Mouse (Mus musculus): ENCODE data around the gene Kcnip2. TPM values are rescaled to one million over a fixed set of nuclear protein-coding genes. Genes with fewer than 3 reads are reported as not detected.
"Not testable (repeated sequence)": the region's sequence is repeated elsewhere in the genome, so short reads cannot be mapped to it uniquely, and the experiment has no call there.

The Kcnip2 gene
- polyA plus RNA-seq, 1 experiment from 2014 or later = 0.86 TPM

GRCm38 (mm10) chr19:45827125-45827524 is 11.3 kb upstream of the Kcnip2 start:
- H3K27me3 ChIP-seq (ENCODE audit: poor library complexity, severe bottlenecking) = no peaks in the 10 kb centered on the region
- 91% methylated on average over 5 of the region's 5 CpGs for whole genome bisulfite sequencing
- no peaks in the 10 kb centered on the region for H3K4me1 ChIP-seq
- H3K9me3 ChIP-seq = peaks cover 5% of the 10 kb centered on the region; the same call in 1 of the 2 replicates
- no peak for DNase-seq (ENCODE audit: extremely low spot score, low spot score)
- no peak overlapping the region for H3K27ac ChIP-seq
- peaks cover 5% of the 10 kb centered on the region; the same call in 1 of the 2 replicates for H3K36me3 ChIP-seq (replicated peaks)
- H3K4me3 ChIP-seq = no peak overlapping the region

GRCm38 (mm10) chr19:45826146-45826545 is 10.3 kb upstream of the Kcnip2 start:
- H3K9me3 ChIP-seq = peaks cover 5% of the 10 kb centered on the region; the same call in 1 of the 2 replicates
- no peaks in the 10 kb centered on the region for H3K4me1 ChIP-seq
- H3K4me3 ChIP-seq = no peak overlapping the region
- H3K36me3 ChIP-seq (replicated peaks) = peaks cover 5% of the 10 kb centered on the region; the same call in 1 of the 2 replicates
- no peak overlapping the region for H3K27ac ChIP-seq
- no peak for DNase-seq (ENCODE audit: extremely low spot score, low spot score)
- H3K27me3 ChIP-seq (ENCODE audit: poor library complexity, severe bottlenecking) = no peaks in the 10 kb centered on the region
- 79% methylated on average over 3 of the region's 3 CpGs for WGBS

GRCm38 (mm10) chr19:45821832-45822231 is 6.0 kb upstream of the Kcnip2 start:
- peaks cover 12% of the 10 kb centered on the region for H3K27me3 ChIP-seq (ENCODE audit: poor library complexity, severe bottlenecking)
- H3K9me3 ChIP-seq = no peaks in the 10 kb centered on the region
- H3K4me1 ChIP-seq = peaks cover 16% of the 10 kb centered on the region
- WGBS = 91% methylated on average over 5 of the region's 5 CpGs
- no peak overlapping the region for H3K27ac ChIP-seq
- no peak for DNase-seq (ENCODE audit: extremely low spot score, low spot score)
- no peak overlapping the region for H3K4me3 ChIP-seq
- peaks cover 8% of the 10 kb centered on the region; the same call in 1 of the 2 replicates for H3K36me3 ChIP-seq (replicated peaks)

- H3K27me3 ChIP-seq (ENCODE audit: poor library complexity, severe bottlenecking) = peaks cover 51% of the 10 kb centered on the region
- no peak overlapping the region for H3K4me3 ChIP-seq
- H3K36me3 ChIP-seq (replicated peaks) = peaks cover 8% of the 10 kb centered on the region; the same call in 1 of the 2 replicates
- 76% methylated on average over 11 of the region's 11 CpGs for WGBS
- no peak for DNase-seq (ENCODE audit: extremely low spot score, low spot score)
- H3K27ac ChIP-seq = no peak overlapping the region
- no peaks in the 10 kb centered on the region for H3K9me3 ChIP-seq
- H3K4me1 ChIP-seq = peaks cover 49% of the 10 kb centered on the region
These were observed 2.1 kb upstream of the Kcnip2 start for GRCm38 (mm10) chr19:45817816-45818490.

- peaks cover 61% of the 10 kb centered on the region for H3K4me1 ChIP-seq
- no peak for DNase-seq (ENCODE audit: extremely low spot score, low spot score)
- H3K27ac ChIP-seq = no peak overlapping the region
- peaks cover 8% of the 10 kb centered on the region; the same call in 1 of the 2 replicates for H3K36me3 ChIP-seq (replicated peaks)
- no peaks in the 10 kb centered on the region for H3K9me3 ChIP-seq
- peaks cover 63% of the 10 kb centered on the region for H3K27me3 ChIP-seq (ENCODE audit: poor library complexity, severe bottlenecking)
- H3K4me3 ChIP-seq = peak overlapping the region; percentile 56
- 14% methylated on average over 8 of the region's 8 CpGs for WGBS
These were observed 866 bp upstream of the Kcnip2 start for GRCm38 (mm10) chr19:45816727-45817126.

GRCm38 (mm10) chr19:45815170-45815569 is 691 bp downstream of the Kcnip2 start:
- Histone ChIP-seq H3K9me3 (no peaks in the 10 kb centered on the region), H3K27me3 (ENCODE audit: poor library complexity, severe bottlenecking) (peaks cover 74% of the 10 kb centered on the region), H3K36me3 (replicated peaks) (peaks cover 8% of the 10 kb centered on the region; the same call in 1 of the 2 replicates), H3K27ac (peak overlapping the region; percentile 66; the same call in 1 of the 2 replicates), H3K4me3 (peak overlapping the region; percentile 56), H3K4me1 (peaks cover 68% of the 10 kb centered on the region)
- 64% methylated on average over 10 of the region's 10 CpGs for WGBS
- DNase-seq (ENCODE audit: extremely low spot score, low spot score) = no peak

GRCm38 (mm10) chr19:45813801-45814200 is 2.1 kb downstream of the Kcnip2 start:
- WGBS = 12% methylated on average over 12 of the region's 12 CpGs
- Histone ChIP-seq H3K36me3 (replicated peaks) (peaks cover 5% of the 10 kb centered on the region; the same call in 1 of the 2 replicates), H3K9me3 (no peaks in the 10 kb centered on the region), H3K27ac (no peak overlapping the region), H3K4me3 (no peak overlapping the region), H3K27me3 (ENCODE audit: poor library complexity, severe bottlenecking) (peaks cover 74% of the 10 kb centered on the region), H3K4me1 (peaks cover 68% of the 10 kb centered on the region)
- peak; percentile 49 for DNase-seq (ENCODE audit: extremely low spot score, low spot score)

GRCm38 (mm10) chr19:45813263-45813662 is 2.6 kb downstream of the Kcnip2 start:
- Histone ChIP-seq H3K27ac (no peak overlapping the region), H3K36me3 (replicated peaks) (peaks cover under 1% of the 10 kb centered on the region; the same call in 1 of the 2 replicates), H3K9me3 (no peaks in the 10 kb centered on the region), H3K27me3 (ENCODE audit: poor library complexity, severe bottlenecking) (peaks cover 74% of the 10 kb centered on the region), H3K4me1 (peaks cover 64% of the 10 kb centered on the region), H3K4me3 (no peak overlapping the region)
- DNase-seq (ENCODE audit: extremely low spot score, low spot score) = peak; percentile 81
- 8% methylated on average over 11 of the region's 11 CpGs for WGBS

- Histone ChIP-seq H3K27ac (no peak overlapping the region), H3K27me3 (ENCODE audit: poor library complexity, severe bottlenecking) (peaks cover 70% of the 10 kb centered on the region), H3K4me1 (peaks cover 61% of the 10 kb centered on the region), H3K4me3 (peak overlapping the region; percentile 47), H3K9me3 (no peaks in the 10 kb centered on the region), H3K36me3 (replicated peaks) (no peaks in the 10 kb centered on the region)
- 21% methylated on average over 8 of the region's 8 CpGs for WGBS
- no peak for DNase-seq (ENCODE audit: extremely low spot score, low spot score)
These were observed 3.1 kb downstream of the Kcnip2 start for GRCm38 (mm10) chr19:45812673-45813252.

- Histone ChIP-seq H3K4me3 (peak overlapping the region; percentile 47), H3K27me3 (ENCODE audit: poor library complexity, severe bottlenecking) (peaks cover 64% of the 10 kb centered on the region), H3K4me1 (peaks cover 54% of the 10 kb centered on the region), H3K27ac (no peak overlapping the region), H3K36me3 (replicated peaks) (no peaks in the 10 kb centered on the region), H3K9me3 (no peaks in the 10 kb centered on the region)
- peak; percentile 62 for DNase-seq (ENCODE audit: extremely low spot score, low spot score)
- WGBS = 2% methylated on average over 16 of the region's 16 CpGs
These were observed 3.7 kb downstream of the Kcnip2 start for GRCm38 (mm10) chr19:45812115-45812514.

GRCm38 (mm10) chr19:45811028-45811674 is 4.7 kb downstream of the Kcnip2 start:
- WGBS = 74% methylated on average over 12 of the region's 12 CpGs
- H3K4me1 ChIP-seq = peaks cover 45% of the 10 kb centered on the region
- H3K27ac ChIP-seq = no peak overlapping the region
- H3K36me3 ChIP-seq (replicated peaks) = no peaks in the 10 kb centered on the region
- no peak for DNase-seq (ENCODE audit: extremely low spot score, low spot score)
- no peaks in the 10 kb centered on the region for H3K9me3 ChIP-seq
- H3K27me3 ChIP-seq (ENCODE audit: poor library complexity, severe bottlenecking) = peaks cover 55% of the 10 kb centered on the region
- no peak overlapping the region for H3K4me3 ChIP-seq

- no peak overlapping the region for H3K27ac ChIP-seq
These were observed 8.1 kb downstream of the Kcnip2 start for GRCm38 (mm10) chr19:45807732-45808131.

GRCm38 (mm10) chr19:45805817-45806216 is 10.0 kb downstream of the Kcnip2 start:
- WGBS = 95% methylated on average over 6 of the region's 6 CpGs
- peaks cover 16% of the 10 kb centered on the region for H3K4me1 ChIP-seq
- not testable (repeated sequence) for H3K27ac ChIP-seq; H3K36me3 ChIP-seq (replicated peaks); DNase-seq (ENCODE audit: extremely low spot score, low spot score); H3K4me3 ChIP-seq; H3K9me3 ChIP-seq
- H3K27me3 ChIP-seq (ENCODE audit: poor library complexity, severe bottlenecking) = peaks cover 16% of the 10 kb centered on the region

More at GRCm38 (mm10) chr19:45807732-45808131, 8.1 kb downstream of the Kcnip2 start:
- no peaks in the 10 kb centered on the region for H3K36me3 ChIP-seq (replicated peaks)
- 93% methylated on average over 4 of the region's 4 CpGs for WGBS
- no peak for DNase-seq (ENCODE audit: extremely low spot score, low spot score)
- peaks cover 35% of the 10 kb centered on the region for H3K27me3 ChIP-seq (ENCODE audit: poor library complexity, severe bottlenecking)
- no peaks in the 10 kb centered on the region for H3K9me3 ChIP-seq
- H3K4me3 ChIP-seq = no peak overlapping the region
- peaks cover 33% of the 10 kb centered on the region for H3K4me1 ChIP-seq
